Mouse (Mus musculus) left cerebral cortex, postnatal 25 days (tissue): ENCODE data around the gene Eif2b1. TPM values are rescaled to one million over a fixed set of nuclear protein-coding genes. Genes with fewer than 3 reads are reported as not detected.
"Not testable (repeated sequence)": the region's sequence is repeated elsewhere in the genome, so short reads cannot be mapped to it uniquely, and the experiment has no call there.

Source experiments
- DNase-seq, 2 experiments: peaks; one replicate each; pipeline ENCODE4 v3.0.0; 2022; ENCODE audit warnings: low spot score in 2 of 2, mixed read lengths in 1 of 2
- intact Hi-C: fragments of 180-260 bp; cut with DNase I; formaldehyde crosslinking; loops from one replicate; pipeline ENCODE4 v1.15.1; 2025
- total RNA-seq, 2 experiments: library from RNA; stranded (reverse); gene quantifications; 2 replicates each; pipeline ENCODE4 v1.2.3; 2021

Eif2b1 gene
- total RNA-seq = 10 to 100 TPM; 31.3 to 31.7 TPM

GRCm38 (mm10) chr5:124578633-124579317, at the start of gene Eif2b1, which contains the start of gene Gtf2h3:
Gene Eif2b1 (minus strand): TSS chr5:124579131.
Gene Gtf2h3 (plus strand): TSS chr5:124579140.
- intact Hi-C loops = loop anchor here (2.0 kb wide), 1 partner anchor 26 kb away; the partner anchor contains the start of gene Ddx55
- peak; percentile 95 for DNase-seq

GRCm38 (mm10) chr5:124624291-124624690, 45.4 kb upstream of the Eif2b1 start:
- DNase-seq = no peak
- intact Hi-C loops = loop anchor here (5.0 kb wide), 1 partner anchor 243 kb away; no protein-coding TSS in a partner anchor

GRCm38 (mm10) chr5:124622890-124623289, 44.0 kb upstream of the Eif2b1 start:
- intact Hi-C loops = loop anchor here (5.0 kb wide), 1 partner anchor 244 kb away; no protein-coding TSS in a partner anchor
- DNase-seq = no peak

- DNase-seq = peak in 1 of 2 experiments; percentile 30
- intact Hi-C loops = loop anchor here (5.0 kb wide), 1 partner anchor 246 kb away; no protein-coding TSS in a partner anchor
Observed at GRCm38 (mm10) chr5:124621362-124621761, 42.4 kb upstream of the Eif2b1 start.

- no peak for DNase-seq
- intact Hi-C loops = no loop called here
Observed at GRCm38 (mm10) chr5:124618711-124619110, 39.8 kb upstream of the Eif2b1 start.

GRCm38 (mm10) chr5:124614709-124615108, 35.8 kb upstream of the Eif2b1 start:
- no peak for DNase-seq

GRCm38 (mm10) chr5:124610965-124611364, 32.0 kb upstream of the Eif2b1 start:
- intact Hi-C loops = no loop called here
- no peak for DNase-seq

More at GRCm38 (mm10) chr5:124614709-124615108, 35.8 kb upstream of the Eif2b1 start:
- intact Hi-C loops = no loop called here

- intact Hi-C loops = no loop called here
- no peak for DNase-seq
Observed at GRCm38 (mm10) chr5:124605041-124605622, 26.2 kb upstream of the Eif2b1 start.

GRCm38 (mm10) chr5:124604296-124604695, 25.4 kb upstream of the Eif2b1 start:
- DNase-seq = no peak
- intact Hi-C loops = no loop called here

GRCm38 (mm10) chr5:124602349-124602748, 23.4 kb upstream of the Eif2b1 start:
- DNase-seq = peak in 1 of 2 experiments; percentile 33
- intact Hi-C loops = no loop called here

- intact Hi-C loops, DNase-seq: not testable (repeated sequence)
Observed at GRCm38 (mm10) chr5:124599726-124600125, 20.8 kb upstream of the Eif2b1 start.

- intact Hi-C loops = no loop called here
- peak; percentile 95 to 99 for DNase-seq
Observed at GRCm38 (mm10) chr5:124598224-124599174, 19.6 kb upstream of the Eif2b1 start.

- intact Hi-C loops = no loop called here
- peak in 1 of 2 experiments; percentile 63 for DNase-seq
Observed at GRCm38 (mm10) chr5:124592768-124593167, 13.8 kb upstream of the Eif2b1 start.

GRCm38 (mm10) chr5:124582515-124582914, 3.6 kb upstream of the Eif2b1 start:
- DNase-seq = no peak
- intact Hi-C loops = no loop called here

- DNase-seq = no peak
Observed at GRCm38 (mm10) chr5:124575467-124575866, 3.5 kb downstream of the Eif2b1 start.

GRCm38 (mm10) chr5:124571068-124571467, 7.9 kb downstream of the Eif2b1 start:
- DNase-seq = peak; percentile 53 to 88
- intact Hi-C loops = no loop called here

More at GRCm38 (mm10) chr5:124575467-124575866, 3.5 kb downstream of the Eif2b1 start:
- intact Hi-C loops = no loop called here

- intact Hi-C loops = no loop called here
- DNase-seq = no peak
Observed at GRCm38 (mm10) chr5:124555145-124555544, 23.8 kb downstream of the Eif2b1 start.

GRCm38 (mm10) chr5:124553607-124554006, 25.3 kb downstream of the Eif2b1 start:
- intact Hi-C loops = loop anchor here (2.0 kb wide), 1 partner anchor 25 kb away; the partner anchor contains the start of genes Eif2b1 and Gtf2h3

GRCm38 (mm10) chr5:124552558-124553307, 26.2 kb downstream of the Eif2b1 start, which contains the start of gene Ddx55:
Gene Ddx55 (plus strand): TSS chr5:124552864.
- intact Hi-C loops = loop anchor here (2.0 kb wide), 1 partner anchor 26 kb away; the partner anchor contains the start of genes Eif2b1 and Gtf2h3
- DNase-seq = peak; percentile 88 to 94

More at GRCm38 (mm10) chr5:124553607-124554006, 25.3 kb downstream of the Eif2b1 start:
- DNase-seq = no peak
